Mouse (Mus musculus): Measurements from ENCODE around the gene Gon7.

Gene Gon7

GRCm38 (mm10) chr12:102706833-102707463 lies 50.7 kb downstream of the Gon7 start:
- in situ Hi-C loops (cut with MboI, MseI): no loop called here

DNA sequence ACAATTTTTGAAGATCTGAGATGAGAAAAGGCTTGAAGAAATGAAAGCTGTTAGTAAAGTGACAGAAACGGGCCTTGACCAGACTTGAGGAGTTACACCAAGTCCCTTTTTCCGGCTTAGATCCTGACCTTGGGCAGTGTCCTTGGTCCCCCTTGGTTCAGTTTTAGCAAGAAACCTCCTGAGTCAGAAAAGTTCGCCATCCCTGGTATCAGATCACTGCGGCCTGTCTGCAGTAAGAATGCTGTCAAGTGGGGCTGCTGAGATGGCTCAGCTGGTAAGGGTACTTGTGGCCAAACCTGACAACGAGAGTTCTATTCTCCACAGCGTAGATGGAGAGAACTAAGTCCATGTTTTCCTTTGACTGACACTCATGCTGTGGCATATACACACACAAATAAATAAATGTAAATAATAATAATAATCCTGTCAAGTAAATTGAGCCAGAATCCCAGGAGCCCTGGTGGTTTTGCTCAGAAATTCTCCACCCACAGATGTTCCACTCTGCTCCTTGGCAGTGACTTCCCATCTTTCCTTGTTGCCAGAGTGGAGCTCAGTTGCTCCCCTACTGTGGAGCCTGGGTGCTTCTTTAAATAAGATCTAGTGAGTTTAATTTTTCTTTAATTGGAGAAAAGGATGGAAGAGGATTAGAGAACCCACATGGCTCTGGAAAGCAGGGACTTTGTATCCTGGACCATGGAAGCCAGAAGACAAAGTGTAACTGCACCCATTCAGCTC lies 51.5 kb downstream of the Gon7 start:
- in situ Hi-C loops (cut with MboI, MseI): no loop called here

- in situ Hi-C loops (cut with MboI, MseI): no loop called here
These were observed 52.3 kb downstream of the Gon7 start for GRCm38 (mm10) chr12:102705216-102705871.

DNA sequence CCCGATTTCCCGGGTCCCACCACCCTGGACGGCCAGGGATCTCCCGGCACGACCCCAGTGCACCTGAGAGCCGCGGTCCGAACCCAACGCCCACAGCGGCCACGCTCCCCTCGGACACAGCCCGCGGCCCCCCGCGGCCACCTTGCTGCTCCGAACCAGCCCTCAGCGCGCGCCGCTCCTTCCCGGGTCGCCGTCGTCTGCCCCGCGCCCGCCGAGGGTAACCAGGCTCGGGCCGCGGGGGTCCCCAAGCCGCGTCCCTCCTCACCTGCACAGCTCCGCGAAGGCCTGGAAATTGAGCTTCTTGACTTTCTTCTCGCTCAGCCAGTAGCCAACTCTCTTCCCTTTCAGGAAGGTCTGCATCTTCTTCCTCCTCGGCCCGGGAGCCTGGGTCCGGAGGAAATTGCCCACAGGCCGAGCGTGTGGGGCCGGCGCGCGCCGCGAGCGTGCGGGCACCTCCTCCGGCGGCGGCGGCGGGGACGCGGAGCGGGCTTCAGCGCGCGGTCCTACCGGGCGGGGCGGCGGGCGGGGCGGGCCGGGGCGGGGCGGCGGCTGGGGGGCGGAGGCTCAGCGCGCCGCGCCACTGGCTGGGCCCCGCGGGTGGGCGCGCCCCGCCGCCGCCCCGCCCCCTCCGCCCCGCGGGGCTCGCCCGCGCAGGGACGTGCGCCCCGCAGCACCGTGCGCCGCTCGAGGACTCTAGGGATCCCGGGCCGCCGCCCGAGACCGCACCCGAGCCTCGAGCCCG lies 53.0 kb downstream of the Gon7 start, which contains the start of gene Itpk1:
Itpk1 (minus strand) TSS at position 474 of the 742 bp plus-strand sequence.
- in situ Hi-C loops (cut with MboI, MseI): no loop called here

- in situ Hi-C loops (cut with MboI, MseI): no loop called here
These were observed 53.6 kb downstream of the Gon7 start for GRCm38 (mm10) chr12:102703921-102704408.

GRCm38 (mm10) chr12:102703441-102703840 lies 54.2 kb downstream of the Gon7 start:
- in situ Hi-C loops (cut with MboI, MseI): no loop called here

All from T-helper 1 cell (primary cell).